ENCODE assay signal across 8 mouse cellular contexts in genomic region chr14:114948341-114949155, GRCm38 (mm10).
DNase-seq lines count a peak whose midpoint lies in the region; ATAC-seq and TF ChIP-seq lines count a peak whose summit lies in the region.

No protein-coding gene starts in this region.

- peaks cover 6% of the 10 kb centered on the region; the same call in 1 of the 2 replicates for H3K4me1 ChIP-seq in kidney, embryonic 16.5 days (ENCODE audit: insufficient read depth, low read length)
- peaks cover 16% of the 10 kb centered on the region; the same call in 1 of the 2 replicates for H3K4me1 ChIP-seq in embryonic facial prominence, embryonic 13.5 days
- H3K4me1 ChIP-seq in hindbrain, embryonic 11.5 days (replicated peaks; ENCODE audit: control insufficient read depth, insufficient read depth, low read length) = peaks cover 6% of the 10 kb centered on the region
- no peaks in the 10 kb centered on the region for H3K4me1 ChIP-seq in lung, embryonic 15.5 days
- no peaks in the 10 kb centered on the region for H3K4me1 ChIP-seq in cerebellum, adult 2 months (ENCODE audit: control insufficient read depth, insufficient read depth, low read length)

- no peaks in the 10 kb centered on the region for H3K9me3 ChIP-seq in kidney, embryonic 16.5 days (ENCODE audit: low read length)
- no peaks in the 10 kb centered on the region for H3K9me3 ChIP-seq in embryonic facial prominence, embryonic 13.5 days
- H3K9me3 ChIP-seq in hindbrain, embryonic 11.5 days (ENCODE audit: control insufficient read depth, low read length) = no peaks in the 10 kb centered on the region
- no peaks in the 10 kb centered on the region for H3K9me3 ChIP-seq in lung, embryonic 15.5 days

- H3K9ac ChIP-seq in kidney, embryonic 16.5 days (replicated peaks; ENCODE audit: low read length) = no peak overlapping the region
- peak overlapping the region; percentile 51 for H3K9ac ChIP-seq in embryonic facial prominence, embryonic 13.5 days
- no peak overlapping the region for H3K9ac ChIP-seq in hindbrain, embryonic 11.5 days (ENCODE audit: low read depth, low read length)
- peak overlapping the region; percentile 11; the same call in 1 of the 2 replicates for H3K9ac ChIP-seq in lung, embryonic 15.5 days

- WGBS in kidney, embryonic 16.5 days = 59% methylated on average over 21 of the region's 21 CpGs
- WGBS in embryonic facial prominence, embryonic 13.5 days = 43% methylated on average over 21 of the region's 21 CpGs
- 48% methylated on average over 21 of the region's 21 CpGs for WGBS in hindbrain, embryonic 11.5 days
- WGBS in lung, embryonic 15.5 days = 40% methylated on average over 21 of the region's 21 CpGs
- 34% methylated on average over 21 of the region's 21 CpGs for WGBS in cerebellum, adult 2 months

- TF ChIP-seq CTCF in cerebellum, adult 2 months (IDR thresholded peaks at IDR 0.05; ENCODE audit: borderline replicate concordance, insufficient read depth, low read depth, low read length) = no peak

- ATAC-seq in kidney, embryonic 16.5 days (ENCODE audit: low FRiP score, low TSS enrichment) = no peak
- ATAC-seq in embryonic facial prominence, embryonic 13.5 days (ENCODE audit: insufficient number of reproducible peaks, insufficient read depth, low FRiP score, low TSS enrichment, low read depth) = 0 out of 2 replicates have a peak, but pooled peaks have one; percentile 43
- ATAC-seq in hindbrain, embryonic 11.5 days (ENCODE audit: low FRiP score) = 0 out of 2 replicates have a peak, but pooled peaks have one; percentile 38
- ATAC-seq in lung, embryonic 15.5 days (ENCODE audit: borderline replicate concordance, extremely low read depth, low FRiP score, low TSS enrichment) = peak; percentile 70; the same call in 1 of the 2 replicates
- ATAC-seq in neutrophil, adult 5-6 weeks (ENCODE audit: extremely low read depth, insufficient number of reproducible peaks, low FRiP score, poor library complexity, severe bottlenecking) = peak; percentile 65

- 0 out of 2 replicates have a peak overlapping the region, but pooled peaks have one; percentile 5 for H3K4me3 ChIP-seq in kidney, embryonic 16.5 days (ENCODE audit: low read length)
- peak overlapping the region; percentile 11; the same call in 1 of the 2 replicates for H3K4me3 ChIP-seq in embryonic facial prominence, embryonic 13.5 days
- H3K4me3 ChIP-seq in hindbrain, embryonic 11.5 days (ENCODE audit: low read depth, low read length) = no peak overlapping the region
- H3K4me3 ChIP-seq in lung, embryonic 15.5 days = peak overlapping the region; percentile 28
- no peak overlapping the region for H3K4me3 ChIP-seq in cerebellum, adult 2 months (replicated peaks; ENCODE audit: insufficient read depth, low read depth, low read length)

- peak overlapping the region; percentile 7 for H3K4me2 ChIP-seq in kidney, embryonic 16.5 days (replicated peaks; ENCODE audit: low read depth, low read length)
- peak overlapping the region; percentile 42 for H3K4me2 ChIP-seq in embryonic facial prominence, embryonic 13.5 days
- H3K4me2 ChIP-seq in hindbrain, embryonic 11.5 days (replicated peaks; ENCODE audit: low read depth, low read length) = peak overlapping the region; percentile 11; the same call in 1 of the 2 replicates
- peak overlapping the region; percentile 43 for H3K4me2 ChIP-seq in lung, embryonic 15.5 days

- H3K36me3 ChIP-seq in kidney, embryonic 16.5 days (ENCODE audit: insufficient read depth, low read length) = no peaks in the 10 kb centered on the region
- H3K36me3 ChIP-seq in embryonic facial prominence, embryonic 13.5 days = no peaks in the 10 kb centered on the region
- no peaks in the 10 kb centered on the region for H3K36me3 ChIP-seq in hindbrain, embryonic 11.5 days (ENCODE audit: control insufficient read depth, insufficient read depth, low read length)
- no peaks in the 10 kb centered on the region for H3K36me3 ChIP-seq in lung, embryonic 15.5 days

- DNase-seq in kidney, adult 18-20 months = no peak
- peak; percentile 42 for DNase-seq in hindbrain, embryonic 11.5 days (ENCODE audit: low spot score)
- no peak for DNase-seq in cerebellum, adult 2 months
- DNase-seq in adrenal gland, adult 18-20 months (ENCODE audit: low spot score in 2 of 2) = no peak

- no peak for TF ChIP-seq POLR2A in cerebellum, adult 2 months (IDR thresholded peaks at IDR 0.05; ENCODE audit: borderline replicate concordance, insufficient read depth, low read length)

- peak overlapping the region; percentile 72 for H3K27ac ChIP-seq in kidney, embryonic 16.5 days (ENCODE audit: low read length)
- peak overlapping the region; percentile 49 for H3K27ac ChIP-seq in embryonic facial prominence, embryonic 13.5 days
- no peak overlapping the region for H3K27ac ChIP-seq in hindbrain, embryonic 11.5 days (ENCODE audit: low read depth, low read length)
- peak overlapping the region; percentile 59 for H3K27ac ChIP-seq in lung, embryonic 15.5 days
- H3K27ac ChIP-seq in cerebellum, adult 2 months (ENCODE audit: insufficient read depth, low read length) = no peak overlapping the region

- H3K27me3 ChIP-seq in kidney, embryonic 16.5 days (ENCODE audit: insufficient read depth, low read length) = no peaks in the 10 kb centered on the region
- no peaks in the 10 kb centered on the region for H3K27me3 ChIP-seq in embryonic facial prominence, embryonic 13.5 days
- no peaks in the 10 kb centered on the region for H3K27me3 ChIP-seq in hindbrain, embryonic 11.5 days (ENCODE audit: control insufficient read depth, insufficient read depth, low read length)
- H3K27me3 ChIP-seq in lung, embryonic 15.5 days = no peaks in the 10 kb centered on the region
- no peaks in the 10 kb centered on the region for H3K27me3 ChIP-seq in cerebellum, adult 2 months (ENCODE audit: control insufficient read depth, insufficient read depth, low read length)

Comparison
In these comparisons a context has a peak if more than half of its experiments do, and no peak if none do; other contexts are left out.
1. H3K27ac ChIP-seq: peak in kidney, embryonic 16.5 days (single experiment), embryonic facial prominence, embryonic 13.5 days (single experiment) and lung, embryonic 15.5 days (single experiment); none in hindbrain, embryonic 11.5 days (single experiment) and cerebellum, adult 2 months (single experiment).
2. H3K4me3 ChIP-seq: peak in kidney, embryonic 16.5 days (single experiment), embryonic facial prominence, embryonic 13.5 days (single experiment) and lung, embryonic 15.5 days (single experiment); none in hindbrain, embryonic 11.5 days (single experiment) and cerebellum, adult 2 months (single experiment).
3. H3K9ac ChIP-seq: peak in embryonic facial prominence, embryonic 13.5 days (single experiment) and lung, embryonic 15.5 days (single experiment); none in kidney, embryonic 16.5 days (single experiment) and hindbrain, embryonic 11.5 days (single experiment).
4. Peak in every context shown above with its lines, with median percentiles within 50 percentile points of each other: H3K4me2 ChIP-seq.